Mouse (Mus musculus) cortical plate, adult 2 months (tissue): Measurements from ENCODE around the gene Nav1.

Source experiments
- CTCF ChIP-seq: fragments of 200-500 bp; IDR thresholded peaks from 2 replicates; pipeline ENCODE4 v1.5.1; 2011; ENCODE audit warnings: mild to moderate bottlenecking, control low read depth, low read length; ENCODE audit not compliant: insufficient read depth; ENCODE audit errors: extremely low read depth
- POLR2A ChIP-seq: fragments of 200-500 bp; IDR thresholded peaks from 2 replicates; pipeline ENCODE4 v1.6.1; 2011; ENCODE audit warnings: mild to moderate bottlenecking, low read length, control low read depth; ENCODE audit not compliant: insufficient read depth; ENCODE audit errors: extremely low read depth

- TF ChIP-seq POLR2A, result no peak
- TF ChIP-seq CTCF, result no peak
Measured at GRCm38 (mm10) chr1:135536326-135536725, 70.8 kb downstream of the Nav1 start.
